Mouse (Mus musculus): ENCODE results near the gene Ankle1. TPM values are rescaled to one million over a fixed set of nuclear protein-coding genes. Genes with fewer than 3 reads are reported as not detected.
"Not testable (repeated sequence)": the region's sequence is repeated elsewhere in the genome, so short reads cannot be mapped to it uniquely, and the experiment has no call there.

The Ankle1 gene
- total and polyA plus RNA-seq, 2 experiments from 2014 or later = 1.1 to 2.2 TPM

DNA sequence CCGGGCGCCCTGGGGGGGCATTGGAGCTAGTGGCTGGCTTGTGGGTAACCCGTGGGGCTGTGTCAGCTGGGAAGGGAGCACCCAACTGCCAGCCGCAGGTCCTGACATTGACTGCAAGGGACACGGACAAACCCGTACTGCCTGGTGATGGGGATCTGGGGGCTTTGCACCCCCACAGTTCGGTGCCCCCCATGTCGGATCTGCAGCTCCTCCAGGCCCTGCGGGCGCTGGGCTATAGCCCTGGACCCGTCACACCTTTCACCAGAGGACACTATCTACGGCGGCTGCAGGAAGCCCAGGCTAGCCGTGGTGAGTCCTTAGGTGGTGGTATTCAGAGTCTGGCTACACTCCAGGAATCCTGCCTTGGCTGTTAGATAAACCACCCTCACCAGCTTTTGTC is 1.6 kb downstream of the Ankle1 start:
- WGBS = 94% methylated on average over 14 of the region's 14 CpGs
- Histone ChIP-seq H3K9me3 (ENCODE audit: low read length) (no peaks in the 10 kb centered on the region), H3K27ac (ENCODE audit: low read depth, low read length) (no peak overlapping the region), H3K36me3 (ENCODE audit: insufficient read depth, low read length) (no peaks in the 10 kb centered on the region), H3K27me3 (ENCODE audit: insufficient read depth, low read length) (no peaks in the 10 kb centered on the region), H3K4me2 (ENCODE audit: low read depth, low read length, poor library complexity, severe bottlenecking) (no peak overlapping the region), H3K9ac (replicated peaks; ENCODE audit: low read length, poor library complexity, severe bottlenecking) (no peak overlapping the region), H3K4me3 (ENCODE audit: low read depth, low read length) (no peak overlapping the region), H3K4me1 (ENCODE audit: insufficient read depth, low read length) (no peaks in the 10 kb centered on the region)
- no peak for DNase-seq (ENCODE audit: low spot score)
- no peak for TF ChIP-seq CTCF (IDR thresholded peaks at IDR 0.05)
- no peak for ATAC-seq (ENCODE audit: low FRiP score)

GRCm38 (mm10) chr8:71408231-71408630 is 2.4 kb downstream of the Ankle1 start:
- H3K4me2 ChIP-seq (ENCODE audit: low read depth, low read length, poor library complexity, severe bottlenecking) = no peak overlapping the region
- H3K9ac ChIP-seq (replicated peaks; ENCODE audit: low read length, poor library complexity, severe bottlenecking) = no peak overlapping the region
- no peak overlapping the region for H3K4me3 ChIP-seq (ENCODE audit: low read depth, low read length)
- DNase-seq (ENCODE audit: low spot score) (no peak), ATAC-seq (ENCODE audit: low FRiP score) (no peak)
- no peaks in the 10 kb centered on the region for H3K36me3 ChIP-seq (ENCODE audit: insufficient read depth, low read length)
- no peak for TF ChIP-seq CTCF (IDR thresholded peaks at IDR 0.05)
- H3K4me1 ChIP-seq (ENCODE audit: insufficient read depth, low read length) = no peaks in the 10 kb centered on the region
- H3K9me3 ChIP-seq (ENCODE audit: low read length) = no peaks in the 10 kb centered on the region
- no peak overlapping the region for H3K27ac ChIP-seq (ENCODE audit: low read depth, low read length)
- WGBS = 96% methylated on average over 4 of the region's 4 CpGs
- H3K27me3 ChIP-seq (ENCODE audit: insufficient read depth, low read length) = no peaks in the 10 kb centered on the region

DNA sequence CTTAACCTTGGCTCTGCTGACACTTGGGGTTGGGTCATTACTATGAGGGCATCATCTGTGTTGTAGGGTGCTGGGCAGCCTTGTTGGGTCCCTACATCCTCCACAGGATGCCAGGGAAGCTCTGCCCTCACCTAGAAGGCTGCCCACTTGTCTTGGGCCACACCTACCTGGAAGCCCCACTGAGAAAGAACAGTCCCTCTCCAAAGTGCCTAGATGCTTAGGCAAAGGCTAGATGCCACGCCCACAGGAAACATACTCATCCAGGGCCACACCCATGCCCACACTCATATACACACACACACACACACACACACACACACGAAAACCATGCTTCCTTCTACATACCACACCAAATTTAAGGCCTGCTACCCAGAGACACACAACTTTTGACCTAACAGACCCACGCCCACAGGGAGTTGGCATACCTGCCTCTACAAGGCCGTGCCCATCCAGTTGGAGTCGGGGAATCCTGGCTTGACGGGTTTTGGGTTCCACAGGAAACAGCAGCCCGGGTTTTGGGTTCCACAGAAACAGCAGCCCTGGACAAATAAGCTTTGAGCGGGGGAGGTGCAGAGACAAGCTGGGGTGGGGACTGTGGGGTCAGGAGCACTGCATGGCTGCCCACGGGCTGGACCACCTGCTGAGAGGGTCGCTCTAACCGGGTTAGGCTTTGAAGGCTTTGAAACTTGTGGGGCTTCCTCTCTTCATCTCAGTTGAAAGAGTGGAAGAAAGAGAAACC is 5.9 kb downstream of the Ankle1 start:
- Histone ChIP-seq H3K4me1 (ENCODE audit: insufficient read depth, low read length) (no peaks in the 10 kb centered on the region), H3K4me2 (ENCODE audit: low read depth, low read length, poor library complexity, severe bottlenecking) (no peak overlapping the region), H3K27me3 (ENCODE audit: insufficient read depth, low read length) (no peaks in the 10 kb centered on the region), H3K4me3 (ENCODE audit: low read depth, low read length) (no peak overlapping the region), H3K27ac (ENCODE audit: low read depth, low read length) (no peak overlapping the region), H3K9me3 (ENCODE audit: low read length) (no peaks in the 10 kb centered on the region), H3K9ac (replicated peaks; ENCODE audit: low read length, poor library complexity, severe bottlenecking) (no peak overlapping the region), H3K36me3 (ENCODE audit: insufficient read depth, low read length) (no peaks in the 10 kb centered on the region)
- no peak for TF ChIP-seq CTCF (IDR thresholded peaks at IDR 0.05)
- DNase-seq (ENCODE audit: low spot score) (no peak), ATAC-seq (ENCODE audit: low FRiP score) (no peak)
- WGBS = 44% methylated on average over 11 of the region's 11 CpGs

- Histone ChIP-seq H3K27ac (ENCODE audit: low read depth, low read length) (no peak overlapping the region), H3K4me2 (ENCODE audit: low read depth, low read length, poor library complexity, severe bottlenecking) (no peak overlapping the region), H3K4me3 (ENCODE audit: low read depth, low read length) (no peak overlapping the region), H3K9me3 (ENCODE audit: low read length) (no peaks in the 10 kb centered on the region), H3K4me1 (ENCODE audit: insufficient read depth, low read length) (no peaks in the 10 kb centered on the region), H3K9ac (replicated peaks; ENCODE audit: low read length, poor library complexity, severe bottlenecking) (no peak overlapping the region), H3K27me3 (ENCODE audit: insufficient read depth, low read length) (no peaks in the 10 kb centered on the region), H3K36me3 (ENCODE audit: insufficient read depth, low read length) (no peaks in the 10 kb centered on the region)
- TF ChIP-seq CTCF (IDR thresholded peaks at IDR 0.05) = no peak
- ATAC-seq (ENCODE audit: low FRiP score) = no peak
- DNase-seq (ENCODE audit: low spot score) = no peak
Observed at GRCm38 (mm10) chr8:71422121-71422520, 16.3 kb downstream of the Ankle1 start.

GRCm38 (mm10) chr8:71432935-71433334 is 27.1 kb downstream of the Ankle1 start:
- ATAC-seq (ENCODE audit: low FRiP score); H3K4me3 ChIP-seq (ENCODE audit: low read depth, low read length); H3K36me3 ChIP-seq (ENCODE audit: insufficient read depth, low read length); H3K4me2 ChIP-seq (ENCODE audit: low read depth, low read length, poor library complexity, severe bottlenecking); DNase-seq (ENCODE audit: low spot score); H3K27me3 ChIP-seq (ENCODE audit: insufficient read depth, low read length); H3K4me1 ChIP-seq (ENCODE audit: insufficient read depth, low read length); H3K27ac ChIP-seq (ENCODE audit: low read depth, low read length); H3K9me3 ChIP-seq (ENCODE audit: low read length); H3K9ac ChIP-seq (replicated peaks; ENCODE audit: low read length, poor library complexity, severe bottlenecking): not testable (repeated sequence)
- WGBS = 90% methylated on average over 1 of the region's 1 CpGs

DNA sequence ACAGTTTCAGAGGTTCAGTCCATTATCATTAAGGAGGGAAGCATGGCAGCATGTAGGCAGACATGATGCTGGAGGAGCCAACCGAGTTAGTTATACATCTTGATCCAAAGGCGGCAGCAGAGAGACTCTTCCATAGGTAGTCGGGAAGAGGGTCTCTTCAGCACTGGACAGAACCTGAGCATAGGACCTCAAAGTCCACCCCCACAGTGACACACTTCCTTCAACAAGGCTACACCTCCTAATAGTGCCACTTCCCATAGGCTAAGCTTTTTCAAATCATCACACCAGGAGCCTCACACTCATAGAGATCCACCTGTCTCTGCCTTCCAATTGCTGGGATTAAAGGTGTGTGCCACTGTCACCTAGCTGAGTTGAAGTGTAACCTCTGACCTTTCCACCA is 31.2 kb downstream of the Ankle1 start:
- WGBS = 54% methylated on average over 3 of the region's 3 CpGs
- Histone ChIP-seq H3K9ac (replicated peaks; ENCODE audit: low read length, poor library complexity, severe bottlenecking) (no peak overlapping the region), H3K36me3 (ENCODE audit: insufficient read depth, low read length) (no peaks in the 10 kb centered on the region), H3K4me3 (ENCODE audit: low read depth, low read length) (no peak overlapping the region), H3K9me3 (ENCODE audit: low read length) (no peaks in the 10 kb centered on the region), H3K4me1 (ENCODE audit: insufficient read depth, low read length) (no peaks in the 10 kb centered on the region), H3K27me3 (ENCODE audit: insufficient read depth, low read length) (no peaks in the 10 kb centered on the region), H3K4me2 (ENCODE audit: low read depth, low read length, poor library complexity, severe bottlenecking) (no peak overlapping the region), H3K27ac (ENCODE audit: low read depth, low read length) (no peak overlapping the region)
- ATAC-seq (ENCODE audit: low FRiP score) (no peak), DNase-seq (ENCODE audit: low spot score) (no peak)
- TF ChIP-seq CTCF (IDR thresholded peaks at IDR 0.05) = no peak
